Comparison of ENCODE assay signal across 8 mouse cellular contexts in the genomic region with DNA sequence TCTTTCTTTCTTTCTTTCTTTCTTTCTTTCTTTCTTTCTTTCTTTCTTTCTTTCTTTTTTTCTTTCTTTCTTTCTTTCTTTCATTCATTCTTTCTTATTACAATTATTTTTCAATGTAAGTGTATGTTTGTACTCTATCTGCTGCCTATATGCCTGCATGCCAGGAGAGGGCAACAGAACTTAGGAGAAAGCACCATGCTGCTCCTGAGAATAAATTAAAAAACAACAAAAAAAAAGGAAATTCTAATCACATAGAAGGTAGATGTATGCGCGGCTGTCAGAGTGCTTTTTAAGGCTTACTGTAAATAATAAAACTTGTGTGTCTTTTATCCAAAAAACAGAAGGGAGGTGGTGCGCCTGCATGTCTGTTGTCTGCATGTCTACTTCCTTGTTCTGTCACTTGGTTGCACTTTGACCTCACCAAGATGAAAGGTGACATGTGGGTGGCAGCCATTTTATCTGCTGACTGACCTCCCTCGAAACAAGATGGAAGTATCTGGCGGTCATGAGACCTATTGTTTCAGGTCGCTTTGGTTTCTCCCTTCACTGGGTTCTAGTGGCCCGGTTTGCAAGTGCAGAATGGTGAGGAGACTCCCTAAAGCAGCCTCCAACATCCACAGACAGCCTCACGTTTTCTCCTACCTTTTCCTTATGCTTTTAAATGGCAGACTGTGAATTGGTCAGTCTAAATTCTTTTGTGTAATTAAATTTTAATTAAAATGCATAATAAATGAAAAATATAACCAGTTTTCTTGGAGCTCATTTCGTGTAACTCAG.
DNase-seq lines count a peak whose midpoint lies in the region; ATAC-seq lines count a peak whose summit lies in the region.
"Not testable (repeated sequence)": the region's sequence is repeated elsewhere in the genome, so short reads cannot be mapped to it uniquely, and the experiment has no call there.

No protein-coding gene starts in this region.

- peak; percentile 89 for ATAC-seq in intestine, embryonic 14.5 days (replicated peaks; ENCODE audit: low FRiP score, low TSS enrichment, low read depth)
- ATAC-seq in lung, embryonic 16.5 days (ENCODE audit: low read depth): peak; percentile 81

- H3K27me3 ChIP-seq in intestine, embryonic 14.5 days (replicated peaks; ENCODE audit: control insufficient read depth, insufficient read depth, low read length); lung, embryonic 16.5 days (ENCODE audit: control insufficient read depth, insufficient read depth, low read depth, low read length): not testable (repeated sequence)

- H3K9ac ChIP-seq in intestine, embryonic 14.5 days (ENCODE audit: low read length); lung, embryonic 16.5 days (ENCODE audit: low read length): not testable (repeated sequence)

- not testable (repeated sequence) for H3K4me3 ChIP-seq in intestine, embryonic 14.5 days (ENCODE audit: low read depth, low read length); lung, embryonic 16.5 days (ENCODE audit: low read length)

- H3K27ac ChIP-seq in intestine, embryonic 14.5 days (ENCODE audit: low read depth); lung, embryonic 16.5 days (ENCODE audit: low read length): not testable (repeated sequence)

- not testable (repeated sequence) for H3K4me2 ChIP-seq in intestine, embryonic 14.5 days (ENCODE audit: low read length); lung, embryonic 16.5 days (ENCODE audit: low read depth, low read length)

- H3K4me1 ChIP-seq in intestine, embryonic 14.5 days (replicated peaks; ENCODE audit: control insufficient read depth, insufficient read depth, low read length); lung, embryonic 16.5 days (replicated peaks; ENCODE audit: control insufficient read depth, insufficient read depth, low read length): not testable (repeated sequence)

- not testable (repeated sequence) for H3K9me3 ChIP-seq in intestine, embryonic 14.5 days (ENCODE audit: control insufficient read depth, low read length); lung, embryonic 16.5 days (ENCODE audit: control insufficient read depth, low read length)

- 82% methylated on average over 8 of the region's 9 CpGs for WGBS in intestine, embryonic 14.5 days
- 68% methylated on average over 8 of the region's 9 CpGs for whole genome bisulfite sequencing in lung, embryonic 16.5 days

- not testable (repeated sequence) for H3K36me3 ChIP-seq in intestine, embryonic 14.5 days (ENCODE audit: control insufficient read depth, insufficient read depth, low read length); lung, embryonic 16.5 days (ENCODE audit: control insufficient read depth, insufficient read depth, low read length)

- DNase-seq in WW6 (ENCODE audit: low read depth, low spot score): peak; percentile 95
- peak; percentile 20 for DNase-seq in embryo, embryonic 10.5 days (ENCODE audit: low spot score)
- DNase-seq in heart, adult 11 months: peak; percentile 92
- DNase-seq in intestine, embryonic 14.5 days (ENCODE audit: low spot score): not testable (repeated sequence)
- DNase-seq in left cerebral cortex, adult 18-20 months (ENCODE audit: low spot score in 2 of 2): peak; percentile 15 to 31
- DNase-seq in retina, postnatal 1 day: peak; percentile 0
- DNase-seq in urinary bladder, postnatal 25 days (ENCODE audit: low spot score): peak; percentile 55
